Mouse (Mus musculus) inflammation-experienced regulatory T-cells, adult 6 months (primary cell): Measurements from ENCODE around the gene Olfr773. TPM values are rescaled to one million over a fixed set of nuclear protein-coding genes. Genes with fewer than 3 reads are reported as not detected.
"Not testable (repeated sequence)": the region's sequence is repeated elsewhere in the genome, so short reads cannot be mapped to it uniquely, and the experiment has no call there.

ENCODE experiments used
- ATAC-seq: one replicate; pipeline ENCODE4 v1.8.0; 2017
- polyA plus RNA-seq, 3 experiments: library from polyadenylated mRNA; unstranded; fragments of 100-300 nt; shearing (Covaris generic); gene quantifications; one replicate each; pipeline ENCODE4 v1.2.1; 2017

Gene Olfr773
- not detected for polyA plus RNA-seq

- ATAC-seq: not testable (repeated sequence)
Observed at GRCm38 (mm10) chr10:129187319-129187718, at the start of gene Olfr773. Olfr773 (minus strand) TSS chr10:129187419.

GRCm38 (mm10) chr10:129235904-129236303 lies 48.7 kb upstream of the Olfr773 start, which contains the start of gene Olfr774:
Olfr774 (plus strand) TSS chr10:129236204.
- no peak for ATAC-seq

- ATAC-seq: no peak
Observed at GRCm38 (mm10) chr10:129230737-129231136, 43.5 kb upstream of the Olfr773 start.

- not testable (repeated sequence) for ATAC-seq
Observed at GRCm38 (mm10) chr10:129177821-129178220, 9.4 kb downstream of the Olfr773 start, which contains the start of gene Olfr772. Olfr772 (minus strand) TSS chr10:129177921.

DNA sequence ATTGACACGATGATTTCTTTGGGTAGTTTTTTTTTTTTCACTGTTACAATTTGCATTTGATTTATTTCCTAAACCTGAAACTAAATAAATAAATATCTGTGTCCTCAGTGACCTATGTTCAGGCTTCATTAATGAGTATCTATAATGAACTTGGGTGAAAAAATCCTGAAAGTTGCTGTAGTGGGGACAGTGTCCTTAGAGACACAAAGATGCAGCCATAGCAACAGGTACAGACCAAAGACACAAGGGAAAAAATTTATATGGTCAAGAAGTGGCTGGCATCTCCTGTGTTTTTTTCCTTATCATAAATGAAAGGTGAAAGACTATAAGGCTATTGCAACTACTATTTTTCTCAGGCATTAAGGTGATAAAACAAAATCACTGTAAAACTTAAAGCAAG lies 22.6 kb downstream of the Olfr773 start, which contains the start of gene Olfr771:
Gene Olfr771, minus strand, starts transcription at position 101 of the 400 bp plus-strand sequence.
- no peak for ATAC-seq

GRCm38 (mm10) chr10:129138898-129139297 lies 48.3 kb downstream of the Olfr773 start, which contains the start of gene Olfr770:
Olfr770 (minus strand) TSS chr10:129138998.
- no peak for ATAC-seq

Other genes with a start within 250 kb of the Olfr773 start
- gene Mettl7b, start 226.4 kb downstream of the Olfr773 start, polyA plus RNA-seq: not detected
- not detected for gene Olfr9, start 198.0 kb downstream of the Olfr773 start, polyA plus RNA-seq
- gene Olfr763, start 176.6 kb downstream of the Olfr773 start, polyA plus RNA-seq: not detected
- gene Olfr764-ps1, start 147.5 kb downstream of the Olfr773 start, polyA plus RNA-seq: not detected
- gene Olfr765, start 137.4 kb downstream of the Olfr773 start, polyA plus RNA-seq: not detected
- not detected for gene Olfr766-ps1, start 118.4 kb downstream of the Olfr773 start, polyA plus RNA-seq
- under 1 TPM in 2 of 3 experiments, not detected in 1; 0.10 to 0.16 TPM for gene Olfr767, start 104.5 kb downstream of the Olfr773 start, polyA plus RNA-seq
- not detected for gene Olfr768, start 88.0 kb downstream of the Olfr773 start, polyA plus RNA-seq
- not detected for gene Olfr769, start 69.6 kb downstream of the Olfr773 start, polyA plus RNA-seq
- gene Olfr770, start 48.4 kb downstream of the Olfr773 start, polyA plus RNA-seq: not detected
- not detected for gene Olfr771, start 22.7 kb downstream of the Olfr773 start, polyA plus RNA-seq
- not detected for gene Olfr772, start 9.5 kb downstream of the Olfr773 start, polyA plus RNA-seq
- not detected for gene Olfr774, start 48.8 kb upstream of the Olfr773 start, polyA plus RNA-seq
- gene Olfr775, start 61.0 kb upstream of the Olfr773 start, polyA plus RNA-seq: not detected
- not detected for gene Olfr776, start 71.7 kb upstream of the Olfr773 start, polyA plus RNA-seq
- not detected for gene Olfr777, start 84.1 kb upstream of the Olfr773 start, polyA plus RNA-seq
- not detected for gene Olfr780, start 130.7 kb upstream of the Olfr773 start, polyA plus RNA-seq
- gene Olfr781, start 141.4 kb upstream of the Olfr773 start, polyA plus RNA-seq: not detected
- not detected for gene Olfr782, start 161.4 kb upstream of the Olfr773 start, polyA plus RNA-seq
- not detected for gene Olfr784, start 196.7 kb upstream of the Olfr773 start, polyA plus RNA-seq
- not detected for gene Olfr785, start 218.0 kb upstream of the Olfr773 start, polyA plus RNA-seq
- not detected for gene Olfr786, start 239.9 kb upstream of the Olfr773 start, polyA plus RNA-seq